Mouse (Mus musculus) Patski (cell line): ENCODE measurements around the gene Mllt6. TPM values are rescaled to one million over a fixed set of nuclear protein-coding genes. Genes with fewer than 3 reads are reported as not detected.

Source experiments
- ATAC-seq: fragments of 100-300 bp; one replicate; pipeline ENCODE4 v1.8.0; 2021
- CTCF ChIA-PET: fragments of 350-600 bp; sonication (Branson Sonifier 250); formaldehyde crosslinking; loops from one replicate; lab custom pipeline; 2022; ENCODE audit warnings: inconsistent platforms; lab: Charles Lee
- POLR2A ChIA-PET: fragments of 350-600 bp; sonication (Branson Sonifier 250); formaldehyde crosslinking; loops from one replicate; lab custom pipeline; 2022; ENCODE audit warnings: antibody characterized with exemption, inconsistent platforms; lab: Charles Lee
- DNase-seq: peaks from one replicate; pipeline ENCODE4 v3.0.0-alpha.2; 2011; ENCODE audit warnings: low read depth, low spot score
- H3K27me3 ChIP-seq: fragments of 371-371 bp; one replicate; pipeline ENCODE4 v1.5.1; 2021
- CTCF ChIP-seq: fragments of 100-300 bp; IDR thresholded peaks from one replicate; pipeline ENCODE4 v1.5.1; 2021
- in situ Hi-C: fragments of 300-500 bp; cut with MboI; formaldehyde crosslinking; loops from 3 replicates; pipeline ENCODE4 v1.11.1; 2018; ENCODE audit warnings: low pct_unique_long_range_greater_than_20kb, mixed read lengths
- polyA plus RNA-seq: library from polyadenylated mRNA; unstranded; gene quantifications from one replicate; pipeline ENCODE4 v1.2.3, GENCODE M21; 2021

The Mllt6 gene
- polyA plus RNA-seq: 28.1 TPM

- no peaks in the 10 kb centered on the region for H3K27me3 ChIP-seq
- in situ Hi-C loops: no loop called here
- DNase-seq (no peak), ATAC-seq (peak; percentile 15)
- ChIA-PET CTCF (interaction anchor here (0.9 to 1.0 kb wide), 2 partner anchors 18 to 146 kb away, joined by 3 read pairs; no protein-coding TSS in a partner anchor), POLR2A (interaction anchor here (0.9 kb wide), 1 partner anchor 23 kb away, joined by 4 read pairs; the partner anchor contains the start of gene Cisd3)
- no peak for TF ChIP-seq CTCF
Observed at GRCm38 (mm10) chr11:97662893-97663527, at the start of gene Mllt6. Gene Mllt6, plus strand, starts transcription at chr11:97663414.

GRCm38 (mm10) chr11:97615276-97615675 lies 47.9 kb upstream of the Mllt6 start:
- no peak for TF ChIP-seq CTCF
- ChIA-PET CTCF (interaction anchor here (1.3 kb wide), 1 partner anchor 84 kb away, joined by 4 read pairs; no protein-coding TSS in a partner anchor), POLR2A (interaction anchor here (0.7 kb wide), 1 partner anchor 55 kb away, joined by 3 read pairs; no protein-coding TSS in a partner anchor)
- peaks cover 31% of the 10 kb centered on the region for H3K27me3 ChIP-seq
- DNase-seq (no peak), ATAC-seq (no peak)
- in situ Hi-C loops: no loop called here

GRCm38 (mm10) chr11:97618368-97618767 lies 44.8 kb upstream of the Mllt6 start:
- POLR2A ChIA-PET: no interaction called here
- in situ Hi-C loops: no loop called here

GRCm38 (mm10) chr11:97619391-97619795 lies 43.8 kb upstream of the Mllt6 start:
- DNase-seq (no peak), ATAC-seq (peak; percentile 60)
- in situ Hi-C loops: no loop called here
- peaks cover 22% of the 10 kb centered on the region for H3K27me3 ChIP-seq
- ChIA-PET CTCF (interaction anchor here (0.7 to 1.9 kb wide), 9 partner anchors 9 to 129 kb away, joined by 3 to 9 read pairs (median 4); partner anchors contain the start of gene Srcin1), POLR2A (no interaction called here)
- peak; percentile 89 for TF ChIP-seq CTCF

More at GRCm38 (mm10) chr11:97618368-97618767, 44.8 kb upstream of the Mllt6 start:
- ATAC-seq (no peak), DNase-seq (no peak)
- CTCF ChIA-PET: interaction anchor here (0.9 to 1.9 kb wide), 5 partner anchors 8 to 87 kb away, joined by 3 to 9 read pairs (median 4); partner anchors contain the start of gene Srcin1
- TF ChIP-seq CTCF: no peak
- H3K27me3 ChIP-seq: peaks cover 19% of the 10 kb centered on the region

GRCm38 (mm10) chr11:97622440-97622839 lies 40.8 kb upstream of the Mllt6 start:
- H3K27me3 ChIP-seq: peaks cover 10% of the 10 kb centered on the region
- ChIA-PET CTCF (interaction anchor here (0.7 to 1.3 kb wide), 5 partner anchors 10 to 187 kb away, joined by 3 read pairs; no protein-coding TSS in a partner anchor), POLR2A (no interaction called here)
- ATAC-seq (no peak), DNase-seq (no peak)
- in situ Hi-C loops: loop anchor here (5.0 kb wide), 4 partner anchors 45 to 205 kb away; partner anchors contain the start of genes Arhgap23 and Srcin1
- TF ChIP-seq CTCF: peak; percentile 96

GRCm38 (mm10) chr11:97623166-97623565 lies 40.0 kb upstream of the Mllt6 start:
- in situ Hi-C loops: loop anchor here (5.0 kb wide), 4 partner anchors 46 to 206 kb away; partner anchors contain the start of genes Arhgap23 and Srcin1
- ATAC-seq: no peak
- POLR2A ChIA-PET: no interaction called here
- TF ChIP-seq CTCF: no peak
- CTCF ChIA-PET: interaction anchor here (1.8 kb wide), 1 partner anchor 91 kb away, joined by 6 read pairs; no protein-coding TSS in a partner anchor
- DNase-seq: no peak
- peaks cover 10% of the 10 kb centered on the region for H3K27me3 ChIP-seq

- in situ Hi-C loops: no loop called here
- POLR2A ChIA-PET: interaction anchor here (0.6 kb wide), 1 partner anchor 129 kb away, joined by 3 read pairs; no protein-coding TSS in a partner anchor
- no peak for TF ChIP-seq CTCF
- peaks cover 13% of the 10 kb centered on the region for H3K27me3 ChIP-seq
- DNase-seq (no peak), ATAC-seq (no peak)
- CTCF ChIA-PET: no interaction called here
Observed at GRCm38 (mm10) chr11:97625551-97625950, 37.7 kb upstream of the Mllt6 start.

GRCm38 (mm10) chr11:97626431-97626830 lies 36.8 kb upstream of the Mllt6 start:
- no peak for TF ChIP-seq CTCF
- in situ Hi-C loops: no loop called here
- DNase-seq: no peak
- no peak for ATAC-seq
- CTCF ChIA-PET: no interaction called here
- POLR2A ChIA-PET: no interaction called here
- H3K27me3 ChIP-seq: peaks cover 13% of the 10 kb centered on the region

GRCm38 (mm10) chr11:97626850-97627249 lies 36.4 kb upstream of the Mllt6 start:
- CTCF ChIA-PET: no interaction called here
- ATAC-seq: no peak
- no peak for TF ChIP-seq CTCF
- POLR2A ChIA-PET: no interaction called here
- in situ Hi-C loops: no loop called here
- H3K27me3 ChIP-seq: peaks cover 13% of the 10 kb centered on the region
- no peak for DNase-seq

- no peak for TF ChIP-seq CTCF
- no peak for DNase-seq
- H3K27me3 ChIP-seq: peaks cover 13% of the 10 kb centered on the region
- POLR2A ChIA-PET: no interaction called here
- CTCF ChIA-PET: no interaction called here
- in situ Hi-C loops: no loop called here
- ATAC-seq: no peak
Observed at GRCm38 (mm10) chr11:97627556-97628302, 35.5 kb upstream of the Mllt6 start.
